Mouse (Mus musculus): Measurements from ENCODE around the gene Lats2.

DNA sequence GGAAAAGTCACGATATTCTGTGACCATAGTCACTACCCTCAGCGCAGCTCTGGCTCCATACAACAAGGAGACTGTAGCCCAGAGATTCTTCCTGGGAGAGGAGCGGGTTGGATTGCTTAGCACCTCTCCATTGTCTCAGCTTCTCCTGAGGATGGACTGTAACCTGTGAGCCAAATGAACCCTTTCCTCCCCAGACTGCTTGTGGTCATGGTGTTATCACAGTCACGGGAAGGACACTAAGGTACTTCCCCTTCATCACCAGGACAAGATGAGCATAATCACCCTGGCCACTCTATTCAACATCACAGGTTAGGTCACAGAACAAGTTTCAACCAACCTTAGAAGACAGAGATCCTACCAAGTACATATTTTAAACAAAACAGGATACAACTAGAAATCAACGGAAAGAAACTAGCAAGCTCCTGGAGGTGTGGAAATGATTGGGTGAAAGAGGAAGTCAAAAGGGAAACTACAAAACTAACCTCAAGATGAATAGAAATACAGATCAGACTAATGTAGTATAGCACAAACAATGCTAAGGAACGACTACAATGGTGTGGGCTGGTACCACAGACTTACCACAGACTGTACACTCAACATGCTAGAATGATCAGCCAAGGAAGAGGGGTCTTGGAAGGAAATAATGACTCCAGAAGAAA is 14.1 kb upstream of the Lats2 start:
- no peak for TF ChIP-seq CTCF (IDR thresholded peaks at IDR 0.05; ENCODE audit: borderline replicate concordance, insufficient read depth, low read length)
- TF ChIP-seq POLR2A (IDR thresholded peaks at IDR 0.05; ENCODE audit: low read depth, low read length) = no peak

Measured in embryonic fibroblast, embryonic 13.5 days (primary cell).